Mouse (Mus musculus) erythroblast, embryonic 14.5 days (primary cell): Measurements from ENCODE around the gene Emx1. TPM values are rescaled to one million over a fixed set of nuclear protein-coding genes. Genes with fewer than 3 reads are reported as not detected.
"Not testable (repeated sequence)": the region's sequence is repeated elsewhere in the genome, so short reads cannot be mapped to it uniquely, and the experiment has no call there.

Experiments used
- H3K27me3 ChIP-seq: 2 replicates; pipeline ENCODE4 v1.6.1; 2012; ENCODE audit warnings: inconsistent platforms; ENCODE audit not compliant: control insufficient read depth
- H3K36me3 ChIP-seq: 2 replicates; pipeline ENCODE4 v1.6.1; 2012; ENCODE audit warnings: mild to moderate bottlenecking, inconsistent platforms; ENCODE audit not compliant: control insufficient read depth
- H3K4me1 ChIP-seq: 2 replicates; pipeline ENCODE4 v1.6.1; 2012; ENCODE audit warnings: inconsistent platforms; ENCODE audit not compliant: control insufficient read depth
- H3K4me3 ChIP-seq: replicated peaks from 2 replicates; pipeline ENCODE3; 2012; ENCODE audit warnings: moderate library complexity, mild to moderate bottlenecking, inconsistent platforms
- H3K9me3 ChIP-seq: 2 replicates; pipeline ENCODE4 v1.6.1; 2012; ENCODE audit warnings: low read length, inconsistent platforms, mixed read lengths; ENCODE audit not compliant: control insufficient read depth
- GATA1 ChIP-seq: IDR thresholded peaks from 2 replicates; pipeline ENCODE4 v1.6.1; 2012; ENCODE audit warnings: low read length, inconsistent platforms, mixed read lengths
- TAL1 ChIP-seq: IDR thresholded peaks from 3 replicates; pipeline ENCODE4 v1.6.1; 2012; ENCODE audit warnings: low read length, inconsistent platforms, mixed read lengths
- polyA plus RNA-seq: library from polyadenylated mRNA; stranded (reverse); fragments of >175 nt; gene quantifications from 2 replicates; pipeline ENCODE4 v1.2.3, GENCODE M21; 2012

Gene Emx1
- not detected in 2 replicates for polyA plus RNA-seq

- no peaks in the 10 kb centered on the region for H3K36me3 ChIP-seq
- H3K4me3 ChIP-seq = no peak within 1 kb of the TSS
- H3K9me3 ChIP-seq = no peaks in the 10 kb centered on the region; the same call in 1 of the 2 replicates
- no peaks in the 10 kb centered on the region for H3K4me1 ChIP-seq
- TF ChIP-seq GATA1 (no peak), TAL1 (no peak)
- H3K27me3 ChIP-seq = peaks cover 86% of the 10 kb centered on the region
Observed at GRCm38 (mm10) chr6:85187340-85188211, at the start of gene Emx1. Gene Emx1, plus strand, starts transcription at chr6:85187438.

DNA sequence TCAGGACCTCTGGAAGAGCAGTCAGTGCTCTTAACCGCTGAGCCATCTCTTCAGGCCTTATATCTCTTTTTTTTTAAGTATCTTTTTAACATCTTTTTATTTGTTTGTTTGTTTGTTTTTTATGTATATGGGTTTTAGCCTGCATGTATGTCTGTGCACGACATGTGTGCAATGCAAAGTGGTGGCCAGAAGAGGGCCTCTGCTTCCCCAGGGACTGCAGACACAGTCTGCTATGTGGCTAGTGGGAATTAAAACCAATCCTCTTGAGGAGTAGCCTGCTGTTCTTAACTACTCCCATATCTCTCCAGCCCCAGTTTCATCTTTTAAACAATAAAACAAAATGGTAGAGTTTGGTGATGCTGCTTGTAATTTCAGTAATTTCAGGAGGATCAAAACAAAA lies 47.7 kb upstream of the Emx1 start:
- Histone ChIP-seq H3K36me3 (no peaks in the 10 kb centered on the region; the same call in 1 of the 2 replicates), H3K9me3 (no peaks in the 10 kb centered on the region), H3K4me1 (peaks cover 13% of the 10 kb centered on the region), H3K27me3 (no peaks in the 10 kb centered on the region), H3K4me3 (no peak overlapping the region)
- no peak for TF ChIP-seq GATA1
- TF ChIP-seq TAL1 = no peak

DNA sequence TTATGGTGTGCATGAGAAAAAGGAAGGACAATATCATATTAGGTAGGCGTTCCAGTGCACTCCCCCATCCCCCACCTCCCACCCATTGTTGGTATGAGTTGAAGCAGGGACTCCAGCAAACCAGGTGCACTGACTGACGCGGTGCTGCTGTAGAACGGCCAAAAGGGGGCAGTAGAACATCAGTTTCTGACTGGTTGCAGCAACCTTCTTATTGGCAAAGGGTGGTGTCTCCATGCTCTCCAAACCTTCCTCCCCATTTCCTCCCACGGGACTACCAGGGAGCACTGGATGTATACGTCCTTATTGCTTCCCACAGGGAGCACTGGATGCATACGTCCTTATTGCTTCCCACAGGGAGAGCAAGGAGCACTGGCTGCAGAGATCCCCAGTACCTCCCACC lies 46.2 kb upstream of the Emx1 start:
- peaks cover 13% of the 10 kb centered on the region for H3K4me1 ChIP-seq
- H3K9me3 ChIP-seq, H3K4me3 ChIP-seq, H3K36me3 ChIP-seq, H3K27me3 ChIP-seq: not testable (repeated sequence)

DNA sequence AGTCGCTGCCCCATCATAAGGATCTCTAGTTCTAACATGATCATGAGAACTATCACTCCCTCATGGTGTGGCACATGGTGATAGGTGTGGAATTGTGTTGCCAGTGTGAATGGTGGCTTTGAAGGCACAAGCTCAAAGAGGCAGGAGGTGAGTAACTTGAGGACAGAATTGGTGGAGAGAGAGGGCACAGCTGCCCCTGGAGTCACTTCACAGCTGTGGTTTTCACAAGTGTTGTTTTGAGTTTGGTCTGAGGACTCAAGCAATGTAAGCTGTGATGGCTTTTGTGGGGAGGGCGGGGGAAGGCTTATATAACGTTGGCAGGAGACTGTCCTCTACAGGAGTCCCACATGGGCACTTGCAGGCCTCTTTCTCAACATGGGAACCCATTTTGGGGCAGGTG lies 42.8 kb upstream of the Emx1 start:
- H3K27me3 ChIP-seq = peaks cover 3% of the 10 kb centered on the region
- H3K9me3 ChIP-seq = no peaks in the 10 kb centered on the region
- TF ChIP-seq TAL1 (no peak), GATA1 (no peak)
- H3K36me3 ChIP-seq = no peaks in the 10 kb centered on the region
- H3K4me3 ChIP-seq = no peak overlapping the region
- no peaks in the 10 kb centered on the region for H3K4me1 ChIP-seq

GRCm38 (mm10) chr6:85147636-85148035 lies 39.6 kb upstream of the Emx1 start:
- Histone ChIP-seq H3K9me3 (no peaks in the 10 kb centered on the region), H3K27me3 (peaks cover 3% of the 10 kb centered on the region), H3K4me3 (no peak overlapping the region), H3K36me3 (no peaks in the 10 kb centered on the region), H3K4me1 (no peaks in the 10 kb centered on the region)
- TF ChIP-seq GATA1 (no peak), TAL1 (no peak)

DNA sequence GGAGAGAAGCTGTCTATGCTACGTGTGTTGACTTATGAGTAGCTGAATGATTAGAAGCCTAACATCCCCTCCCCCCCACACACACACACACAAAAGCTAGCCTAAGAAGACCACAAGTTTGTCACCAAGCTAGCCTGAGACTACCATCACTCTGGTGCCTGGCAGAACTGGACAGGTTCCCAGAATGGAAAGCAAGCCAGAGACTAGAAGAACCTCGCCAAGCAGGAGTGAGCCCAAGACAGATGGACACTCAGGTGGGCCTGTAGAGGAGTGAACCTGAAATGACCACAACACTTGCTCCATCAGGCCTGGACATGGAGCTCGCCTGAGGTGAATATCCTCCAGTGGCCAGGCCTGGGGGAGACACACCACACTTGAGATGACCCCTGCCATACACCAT lies 36.9 kb upstream of the Emx1 start:
- Histone ChIP-seq H3K36me3 (no peaks in the 10 kb centered on the region), H3K4me1 (peaks cover 3% of the 10 kb centered on the region; the same call in 1 of the 2 replicates), H3K27me3 (peaks cover 12% of the 10 kb centered on the region), H3K4me3 (no peak overlapping the region), H3K9me3 (no peaks in the 10 kb centered on the region)
- TF ChIP-seq GATA1 (no peak), TAL1 (no peak)

- Histone ChIP-seq H3K4me1 (peaks cover 8% of the 10 kb centered on the region), H3K9me3 (no peaks in the 10 kb centered on the region), H3K36me3 (no peaks in the 10 kb centered on the region), H3K27me3 (peaks cover 13% of the 10 kb centered on the region), H3K4me3 (no peak overlapping the region)
- TF ChIP-seq TAL1 (no peak), GATA1 (no peak)
Observed at GRCm38 (mm10) chr6:85153970-85154540, 33.2 kb upstream of the Emx1 start.

DNA sequence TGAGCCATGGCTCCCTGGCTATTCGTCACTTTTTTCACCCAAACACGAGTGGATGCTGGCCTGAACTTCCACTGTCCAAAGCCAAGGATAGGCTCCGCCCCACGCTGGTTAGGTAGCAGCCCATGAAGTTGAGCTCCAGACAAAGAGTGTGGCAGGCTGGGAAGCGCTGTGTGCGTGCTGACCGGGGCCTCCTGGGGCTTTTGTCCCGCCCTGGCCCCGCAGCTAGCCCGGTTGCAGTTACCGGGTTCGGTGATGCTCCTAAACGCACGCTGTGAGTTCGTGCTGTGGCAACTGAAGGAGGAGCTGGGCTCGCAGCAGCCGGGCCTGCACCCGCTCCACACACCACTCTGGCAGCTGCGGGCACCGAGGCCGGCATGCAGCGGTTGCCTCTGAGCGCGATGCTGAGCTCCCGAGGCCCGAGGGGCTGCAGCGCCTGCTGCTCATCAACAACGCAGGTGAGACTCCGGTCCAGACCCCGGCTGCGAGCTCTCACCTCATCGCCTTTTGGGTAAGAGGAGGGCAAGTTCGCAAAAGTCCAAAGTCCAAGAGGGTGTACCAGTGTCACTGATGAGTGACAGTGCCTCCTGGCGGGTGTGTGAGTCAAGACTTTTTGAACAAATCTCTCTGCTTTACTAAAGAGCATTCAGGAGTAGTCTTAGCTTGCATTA lies 32.2 kb upstream of the Emx1 start:
- no peak for TF ChIP-seq TAL1
- TF ChIP-seq GATA1 = no peak

DNA sequence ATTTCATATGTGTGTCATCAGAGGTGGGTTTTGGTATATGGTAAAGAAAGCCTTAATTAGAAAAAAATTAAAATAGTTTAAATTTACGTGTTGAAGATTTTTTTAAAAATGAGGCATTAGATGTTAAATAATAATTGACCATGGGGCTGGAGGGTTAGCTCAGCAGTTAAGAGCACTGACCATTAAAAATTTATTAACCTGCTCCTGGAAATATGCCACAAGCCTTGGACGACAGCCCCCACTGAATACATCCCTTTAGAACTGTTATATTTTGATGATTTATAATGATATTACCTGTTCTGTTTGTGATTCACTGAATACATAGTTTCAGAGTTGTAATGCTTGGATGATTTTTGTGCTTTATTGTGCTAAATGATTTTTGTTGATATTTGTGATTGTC lies 30.7 kb upstream of the Emx1 start:
- H3K36me3 ChIP-seq, H3K9me3 ChIP-seq, H3K4me1 ChIP-seq, H3K4me3 ChIP-seq: not testable (repeated sequence)
- H3K27me3 ChIP-seq = peaks cover 13% of the 10 kb centered on the region

More for the DNA sequence above, 32.2 kb upstream of the Emx1 start:
- H3K36me3 ChIP-seq = no peaks in the 10 kb centered on the region
- H3K9me3 ChIP-seq = no peaks in the 10 kb centered on the region
- peaks cover 8% of the 10 kb centered on the region for H3K4me1 ChIP-seq
- peak overlapping the region; percentile 32 for H3K4me3 ChIP-seq
- H3K27me3 ChIP-seq = peaks cover 13% of the 10 kb centered on the region

GRCm38 (mm10) chr6:85158040-85158804 lies 29.0 kb upstream of the Emx1 start:
- H3K9me3 ChIP-seq, H3K4me3 ChIP-seq, H3K36me3 ChIP-seq, H3K4me1 ChIP-seq: not testable (repeated sequence)
- peaks cover 13% of the 10 kb centered on the region for H3K27me3 ChIP-seq

- H3K4me3 ChIP-seq, H3K9me3 ChIP-seq, H3K36me3 ChIP-seq, H3K4me1 ChIP-seq: not testable (repeated sequence)
- H3K27me3 ChIP-seq = peaks cover 13% of the 10 kb centered on the region
Observed at GRCm38 (mm10) chr6:85159092-85159760, 28.0 kb upstream of the Emx1 start.
